Mouse (Mus musculus) frontal cortex, postnatal 14 days (tissue): Measurements from ENCODE around the gene Gm44805.

Source experiments
- DNase-seq, 2 experiments: peaks; one replicate each; pipeline ENCODE4 v3.0.0; 2022; ENCODE audit warnings: low spot score in 2 of 2

Gm44805 gene

DNA sequence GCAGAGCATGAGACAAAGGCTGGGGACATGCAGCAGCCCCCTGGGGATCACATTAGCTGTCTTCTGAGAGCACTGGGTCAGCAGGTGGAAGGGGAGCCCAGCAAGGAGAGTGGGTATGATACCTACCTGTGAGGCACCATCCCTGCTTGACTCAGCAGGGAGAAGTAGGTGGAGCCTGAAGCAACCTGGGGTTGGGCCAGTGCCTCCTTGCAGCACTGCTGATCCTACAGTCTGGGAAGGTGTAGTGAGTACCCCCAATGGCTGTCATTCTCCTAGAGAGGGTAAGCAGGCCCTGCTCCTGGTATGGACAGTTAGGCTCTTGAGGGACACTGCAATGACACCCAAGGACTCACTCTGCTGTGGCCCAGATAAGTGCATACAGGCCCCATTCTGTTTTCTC is 48.9 kb downstream of the Gm44805 start:
- no peak for DNase-seq

DNA sequence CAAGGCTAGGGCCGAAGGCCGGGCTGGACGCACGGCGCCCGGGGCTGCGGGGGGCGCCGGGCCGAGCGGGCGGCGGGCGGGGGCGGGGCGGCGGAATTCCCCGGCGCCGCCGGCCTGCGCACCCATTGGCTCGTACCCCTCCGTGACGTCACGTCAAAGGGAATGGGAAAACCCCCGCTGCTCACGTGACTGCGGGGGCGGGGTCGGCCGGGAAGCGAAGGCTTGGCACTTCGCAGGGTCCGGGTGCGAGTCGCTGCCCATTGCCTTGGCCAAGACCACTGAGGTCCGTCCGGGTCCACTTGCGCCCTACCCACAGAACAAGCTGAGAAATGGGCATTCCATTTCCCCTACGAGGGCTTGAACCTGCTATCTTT is 51.9 kb downstream of the Gm44805 start, which contains the start of gene Relb:
Gene Relb, minus strand, starts transcription at position 78 of the 374 bp plus-strand sequence.
- peak; percentile 77 to 86 for DNase-seq

GRCm38 (mm10) chr7:19628536-19629360 is 52.5 kb downstream of the Gm44805 start:
- DNase-seq: peak; percentile 82 to 87

DNA sequence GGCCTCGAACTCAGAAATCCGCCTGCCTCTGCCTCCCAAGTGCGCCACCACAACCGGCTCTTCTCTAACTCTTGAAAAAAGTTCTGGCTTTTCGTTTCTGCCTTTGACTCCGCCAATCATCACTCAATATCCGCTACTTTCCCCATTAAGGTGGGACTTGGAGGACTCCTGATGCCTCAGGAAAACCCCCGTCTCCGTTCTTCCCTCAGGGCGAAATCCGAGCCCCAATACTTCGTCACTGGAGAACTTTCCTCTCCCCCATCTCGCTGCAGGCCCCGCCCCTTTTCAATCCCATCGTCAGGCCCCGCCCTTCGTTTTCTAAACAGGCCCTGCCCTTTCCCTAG is 53.1 kb downstream of the Gm44805 start:
- no peak for DNase-seq

- no peak for DNase-seq
Measured at GRCm38 (mm10) chr7:19627721-19628120, 53.5 kb downstream of the Gm44805 start.

DNA sequence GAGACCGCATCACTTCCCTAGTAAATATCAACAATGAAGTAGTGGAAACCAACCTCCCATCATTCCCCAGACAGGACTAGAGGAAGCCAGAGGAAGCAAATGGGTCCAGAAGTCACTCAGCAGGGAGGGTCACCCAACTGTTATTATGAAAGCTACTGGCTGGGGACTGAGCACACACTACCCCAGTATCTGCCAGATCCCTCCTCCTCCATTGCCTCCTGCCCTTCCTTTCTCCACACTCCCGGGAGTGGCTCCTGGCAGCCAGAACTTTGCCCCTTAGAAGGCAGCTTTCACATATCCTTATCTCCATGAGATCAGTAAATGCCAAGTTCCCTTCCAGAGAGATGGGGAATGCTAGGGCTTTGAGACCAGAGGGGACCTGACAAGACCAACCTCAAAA is 57.8 kb downstream of the Gm44805 start:
- no peak for DNase-seq

- no peak for DNase-seq
Measured at GRCm38 (mm10) chr7:19622241-19622640, 59.0 kb downstream of the Gm44805 start.
